Mouse (Mus musculus): ENCODE results near the gene Spop. TPM values are rescaled to one million over a fixed set of nuclear protein-coding genes. Genes with fewer than 3 reads are reported as not detected.

Spop gene
- total RNA-seq, 2 experiments from 2014 or later, result 174 to 182 TPM

DNA sequence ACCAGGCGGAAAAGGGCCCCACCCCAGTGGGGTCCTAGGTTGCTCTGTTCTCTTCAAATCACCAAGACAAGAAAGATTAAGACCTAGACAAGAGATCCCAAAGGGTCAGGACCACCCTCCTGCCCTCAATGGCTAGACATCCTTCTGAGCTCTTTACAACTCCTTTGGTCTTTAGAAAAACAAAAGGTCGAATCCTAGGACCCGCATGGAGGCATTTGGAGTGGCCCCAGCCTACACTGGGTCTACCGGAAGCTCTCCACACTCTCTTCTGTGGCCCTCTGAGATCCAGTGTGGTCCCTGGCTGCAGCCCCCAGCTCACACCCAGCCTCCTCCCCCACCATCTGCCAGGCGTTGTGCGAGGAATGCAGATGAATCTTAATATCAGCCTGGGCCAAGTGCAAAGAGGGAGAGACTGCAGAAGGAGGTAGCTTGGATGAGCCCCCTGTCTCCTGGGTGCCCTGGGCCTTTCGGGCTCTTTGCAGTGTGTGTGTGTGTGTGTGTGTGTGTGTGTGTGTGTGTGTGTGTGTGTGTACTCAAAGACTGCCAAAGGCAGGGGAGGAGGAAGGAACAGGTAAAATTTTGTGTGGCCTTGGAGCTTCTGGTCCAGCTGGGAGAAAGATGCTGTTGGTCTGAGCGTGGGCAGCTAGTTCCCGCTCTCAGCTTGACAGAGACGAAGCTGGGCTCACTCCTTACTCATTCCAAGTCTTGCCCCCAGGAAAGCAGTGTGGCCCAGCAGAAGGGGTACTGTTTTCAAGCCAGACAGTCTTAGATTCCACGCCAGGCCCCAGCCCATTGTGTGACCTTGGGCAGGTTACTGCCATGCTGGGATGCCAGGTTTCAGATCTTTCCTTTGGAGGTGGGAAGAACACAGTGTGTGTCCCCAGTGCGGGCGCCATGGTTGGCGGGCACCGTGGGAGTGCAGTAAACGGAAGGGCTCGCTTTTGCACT, 101.8 kb downstream of the Spop start:
- DNase-seq (ENCODE audit: low spot score in 2 of 2), result no peak

DNA sequence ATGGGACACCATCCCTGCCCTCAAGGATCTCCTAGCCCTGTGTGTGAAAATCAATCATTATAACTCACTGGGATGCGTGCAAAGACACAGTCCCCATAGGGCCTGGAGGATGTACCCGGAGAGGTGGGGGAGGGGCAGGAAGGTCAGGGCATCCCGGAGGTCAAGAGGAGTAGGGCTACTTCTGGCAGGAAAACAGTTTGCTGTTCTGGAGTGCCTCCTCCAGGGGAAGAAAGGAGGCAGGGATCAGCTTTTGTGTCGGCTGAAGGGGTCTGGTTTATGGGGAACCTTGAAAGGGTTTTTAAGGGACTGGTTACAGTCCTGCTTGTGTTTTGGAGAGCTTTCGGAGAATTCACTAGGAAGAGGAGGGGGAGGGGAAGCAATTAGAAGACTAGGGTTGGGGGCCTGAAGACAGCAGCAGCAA, 102.6 kb downstream of the Spop start:
- DNase-seq (ENCODE audit: low spot score in 2 of 2), result no peak

DNA sequence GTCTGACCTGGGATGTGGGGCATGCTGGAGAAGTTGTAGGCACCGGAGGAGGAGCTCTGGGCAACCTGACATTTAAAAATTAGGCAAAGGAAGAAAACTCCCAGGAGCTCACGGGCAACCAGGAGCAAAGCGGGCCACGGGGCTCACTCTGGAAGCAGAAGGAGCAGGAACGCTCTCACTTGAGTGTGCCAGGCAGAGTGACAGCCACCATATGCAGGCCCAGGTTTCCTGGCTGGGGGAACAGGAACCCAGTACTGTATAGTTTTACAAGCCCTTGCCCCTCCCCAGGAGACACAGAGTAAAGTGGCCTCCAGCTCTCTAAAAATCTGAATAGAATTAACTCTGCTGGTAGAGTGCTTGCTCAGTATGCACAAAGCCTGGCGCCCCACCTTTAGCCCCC, 103.3 kb downstream of the Spop start:
- DNase-seq (ENCODE audit: low spot score in 2 of 2), result no peak

GRCm38 (mm10) chr11:95519299-95519698, 105.4 kb downstream of the Spop start:
- no peak for DNase-seq (ENCODE audit: low spot score in 2 of 2)

DNA sequence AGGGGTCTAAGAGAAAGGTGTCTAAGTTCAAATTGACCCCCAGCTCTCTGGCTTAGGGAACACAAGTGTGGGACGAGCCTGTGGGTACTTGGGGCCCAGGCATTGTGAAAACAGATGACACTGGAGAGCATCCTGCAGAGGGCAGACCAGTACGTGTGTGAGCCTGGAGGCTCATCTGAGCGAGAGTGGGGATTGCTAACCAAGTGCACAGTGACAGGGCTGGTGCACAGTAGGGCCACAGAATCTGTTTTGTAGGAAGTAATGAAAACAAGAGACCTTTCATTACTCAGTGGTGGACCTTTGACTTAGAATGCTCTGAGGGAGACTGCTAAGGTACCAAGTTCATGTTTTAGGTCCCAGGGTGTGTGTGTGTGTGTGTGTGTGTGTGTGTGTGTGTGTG, 106.1 kb downstream of the Spop start:
- DNase-seq (ENCODE audit: low spot score in 2 of 2), result no peak

- peak; percentile 89 to 91 for DNase-seq (ENCODE audit: low spot score in 2 of 2)
Measured at GRCm38 (mm10) chr11:95520456-95521072, 106.7 kb downstream of the Spop start.

GRCm38 (mm10) chr11:95521563-95521962, 107.7 kb downstream of the Spop start:
- peak; percentile 80 to 81 for DNase-seq (ENCODE audit: low spot score in 2 of 2)

DNA sequence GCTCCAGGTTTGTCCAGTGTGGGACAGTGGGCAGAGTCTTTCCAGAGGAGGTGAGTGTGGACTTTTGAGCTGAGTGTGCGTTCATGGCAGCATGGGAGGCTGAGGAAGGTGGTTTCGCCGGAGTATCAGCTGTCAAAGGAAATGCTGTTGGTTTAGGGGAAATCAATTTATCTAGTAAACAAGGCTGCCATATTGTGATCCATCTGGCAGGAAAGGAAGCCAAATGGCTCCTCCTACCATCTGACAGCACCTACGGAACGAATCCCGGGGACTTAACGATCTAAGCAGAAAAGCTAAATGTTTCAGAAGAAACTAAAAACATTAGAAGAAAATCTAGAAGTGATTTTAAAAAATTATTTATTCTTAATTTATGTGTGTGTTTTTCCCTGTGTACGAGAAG, 113.4 kb downstream of the Spop start:
- DNase-seq (ENCODE audit: low spot score in 2 of 2), result no peak

GRCm38 (mm10) chr11:95528231-95528630, 114.4 kb downstream of the Spop start:
- DNase-seq (ENCODE audit: low spot score in 2 of 2), result no peak

DNA sequence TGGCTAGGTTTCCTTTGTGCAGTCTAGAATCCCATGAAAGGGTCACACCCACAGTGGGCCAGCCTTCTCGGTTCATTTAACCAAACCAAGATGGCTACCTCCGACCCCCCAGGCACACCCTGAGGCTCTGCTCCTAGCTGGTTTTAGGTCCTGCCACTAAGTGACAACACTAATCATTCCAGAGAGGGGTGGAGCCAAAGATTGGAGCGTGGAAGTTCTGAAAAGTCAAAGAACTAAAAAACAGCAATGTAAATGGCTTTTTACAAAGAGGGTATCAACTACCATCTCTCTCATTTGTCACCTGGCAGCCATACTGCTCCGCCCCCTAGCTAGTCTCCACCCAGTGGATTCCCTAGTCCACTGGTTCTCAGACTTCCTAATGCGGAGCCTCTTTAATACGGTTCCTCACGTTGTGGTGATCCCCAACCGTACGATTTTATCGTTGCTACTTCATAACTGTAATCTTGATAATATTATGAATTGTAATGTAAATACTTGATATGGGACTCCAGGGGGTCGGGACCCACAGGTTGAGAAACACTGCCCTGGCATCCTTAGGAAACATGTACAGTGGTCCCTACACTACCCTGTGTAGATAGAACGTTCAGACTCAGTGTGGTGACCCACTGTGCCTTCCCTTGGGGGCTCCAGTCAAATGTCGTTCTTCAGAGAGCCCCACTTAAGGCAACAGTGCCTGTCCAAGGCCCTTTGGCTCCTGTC, 118.6 kb downstream of the Spop start:
- no peak for DNase-seq (ENCODE audit: low spot score in 2 of 2)

DNA sequence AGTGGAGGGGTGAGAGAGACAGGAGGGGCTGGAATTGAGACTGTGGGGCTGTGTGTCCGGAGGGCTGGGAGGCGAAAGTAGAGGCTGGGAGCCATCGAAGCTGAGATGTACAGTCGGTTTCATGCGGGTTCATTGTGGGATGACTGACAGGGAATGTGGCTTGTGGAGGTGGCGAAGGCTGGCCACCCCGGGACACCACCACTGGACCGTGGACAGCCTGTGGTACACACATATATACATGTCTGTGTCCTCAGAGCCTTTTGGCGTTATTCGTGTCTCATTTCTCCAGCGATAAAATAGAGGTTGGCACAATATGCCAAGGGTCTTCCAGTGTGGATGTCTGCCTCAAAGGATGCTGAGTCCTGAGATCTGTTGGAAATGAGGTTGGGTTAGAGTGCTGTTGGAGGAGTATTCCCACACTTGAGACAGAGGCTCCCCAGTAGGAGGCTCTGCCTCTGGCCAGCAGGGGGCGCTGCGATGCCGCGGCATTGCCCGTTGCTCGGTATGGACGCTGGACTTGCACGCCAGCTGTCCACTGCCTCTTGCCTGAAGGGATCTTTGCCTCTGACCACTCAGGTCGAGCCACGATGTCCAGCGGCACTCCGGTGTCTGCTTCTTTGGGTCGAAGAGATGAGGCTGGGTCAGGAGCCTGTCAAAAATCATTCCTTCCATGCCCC, 119.7 kb downstream of the Spop start:
- DNase-seq (ENCODE audit: low spot score in 2 of 2), result peak; percentile 85 to 94

- DNase-seq (ENCODE audit: low spot score in 2 of 2), result no peak
Measured at GRCm38 (mm10) chr11:95538378-95539104, 124.7 kb downstream of the Spop start.

- DNase-seq (ENCODE audit: low spot score in 2 of 2), result no peak
Measured at GRCm38 (mm10) chr11:95540637-95541385, 126.9 kb downstream of the Spop start.

Other genes starting within 250 kb of the Spop start
- gene Tac4, start 152.6 kb upstream of the Spop start, total RNA-seq (2021), result not detected
- gene Kat7, start 103.8 kb upstream of the Spop start, total RNA-seq (2021), result 10 to 100 TPM; 75.7 to 81.8 TPM
- 1 to 10 TPM; 3.5 to 4.3 TPM for gene Fam117a, start 77.1 kb upstream of the Spop start, total RNA-seq (2021)
- 10 to 100 TPM; 56.8 to 60.3 TPM for gene Slc35b1, start 29.4 kb upstream of the Spop start, total RNA-seq (2021)
- 10 to 100 TPM; 23.4 to 32.6 TPM for gene Nxph3, start 100.5 kb downstream of the Spop start, total RNA-seq (2021)
- 1 to 10 TPM; 1.1 to 1.7 TPM for gene Ngfr, start 173.7 kb downstream of the Spop start, total RNA-seq (2021)